Mouse (Mus musculus) frontal cortex, postnatal 25 days (tissue): Measurements from ENCODE around the gene Gm37419.

Source experiments
- DNase-seq, 2 experiments: peaks; one replicate each; pipeline ENCODE4 v3.0.0; 2022; ENCODE audit warnings: low spot score in 2 of 2

Gene Gm37419

DNA sequence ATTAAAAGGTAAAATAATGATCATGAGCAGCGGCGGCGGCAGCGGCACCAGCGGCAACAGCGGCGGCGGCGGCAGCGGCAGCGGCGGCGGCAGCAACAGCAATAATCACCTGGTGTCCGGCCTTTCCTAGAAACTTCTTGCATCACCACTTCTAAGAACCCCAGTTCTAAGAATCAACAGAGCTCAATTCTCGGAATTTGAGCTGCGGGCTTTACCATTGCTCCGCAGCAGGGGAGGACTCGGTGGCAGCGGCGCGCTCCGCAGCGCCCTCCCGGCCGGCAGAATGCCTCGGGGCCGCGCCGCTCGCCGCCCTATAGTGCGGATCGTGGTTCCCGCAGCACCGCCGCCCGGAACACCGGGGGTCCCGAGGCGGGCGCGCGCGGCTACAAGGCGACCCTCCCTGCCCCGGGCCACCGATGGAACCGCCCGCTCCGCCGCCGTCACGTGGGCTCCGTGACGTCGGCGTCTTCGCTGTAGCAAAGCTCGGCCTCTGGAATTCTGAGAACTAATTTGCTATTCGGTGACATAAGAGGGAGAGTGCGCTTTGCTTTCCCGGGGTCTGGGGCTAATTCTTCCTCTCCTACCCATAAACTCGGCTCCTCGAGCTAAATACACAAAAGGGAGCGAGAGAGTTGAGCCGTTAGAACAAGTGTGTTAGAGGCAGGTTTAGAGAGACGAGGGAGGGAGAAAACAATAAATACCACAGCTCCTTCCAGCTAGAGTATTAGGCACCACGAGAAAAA, at the start of gene Gm37419, which contains the start of gene Bcl6:
Gene Gm37419, plus strand, starts transcription at position 17 of the 743 bp plus-strand sequence.
Gene Bcl6, minus strand, starts transcription at position 387 of the 743 bp plus-strand sequence.
- DNase-seq, result peak; percentile 81 to 82

DNA sequence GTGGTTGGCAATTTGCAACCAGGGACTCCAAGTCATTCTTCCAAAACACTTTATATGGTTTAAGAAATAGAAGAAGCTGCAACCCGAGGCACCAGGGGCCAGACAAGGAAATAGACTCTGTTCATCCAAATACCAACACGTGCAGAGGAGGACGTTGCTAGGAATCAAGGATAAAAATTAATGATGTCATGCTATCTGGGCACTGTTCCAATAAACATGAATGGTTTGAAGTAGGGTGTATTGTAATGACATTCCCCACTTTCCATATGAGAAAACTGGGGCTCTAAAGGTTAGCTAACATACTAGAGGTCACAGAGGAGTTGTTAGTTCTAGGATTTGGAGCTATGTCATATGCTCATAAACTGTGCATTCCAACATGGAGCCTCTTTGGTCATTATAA, 43.5 kb upstream of the Gm37419 start:
- DNase-seq, result no peak

GRCm38 (mm10) chr16:23947654-23948053, 40.6 kb upstream of the Gm37419 start:
- no peak for DNase-seq

- DNase-seq, result no peak
Measured at GRCm38 (mm10) chr16:23952101-23952727, 36.1 kb upstream of the Gm37419 start.

DNA sequence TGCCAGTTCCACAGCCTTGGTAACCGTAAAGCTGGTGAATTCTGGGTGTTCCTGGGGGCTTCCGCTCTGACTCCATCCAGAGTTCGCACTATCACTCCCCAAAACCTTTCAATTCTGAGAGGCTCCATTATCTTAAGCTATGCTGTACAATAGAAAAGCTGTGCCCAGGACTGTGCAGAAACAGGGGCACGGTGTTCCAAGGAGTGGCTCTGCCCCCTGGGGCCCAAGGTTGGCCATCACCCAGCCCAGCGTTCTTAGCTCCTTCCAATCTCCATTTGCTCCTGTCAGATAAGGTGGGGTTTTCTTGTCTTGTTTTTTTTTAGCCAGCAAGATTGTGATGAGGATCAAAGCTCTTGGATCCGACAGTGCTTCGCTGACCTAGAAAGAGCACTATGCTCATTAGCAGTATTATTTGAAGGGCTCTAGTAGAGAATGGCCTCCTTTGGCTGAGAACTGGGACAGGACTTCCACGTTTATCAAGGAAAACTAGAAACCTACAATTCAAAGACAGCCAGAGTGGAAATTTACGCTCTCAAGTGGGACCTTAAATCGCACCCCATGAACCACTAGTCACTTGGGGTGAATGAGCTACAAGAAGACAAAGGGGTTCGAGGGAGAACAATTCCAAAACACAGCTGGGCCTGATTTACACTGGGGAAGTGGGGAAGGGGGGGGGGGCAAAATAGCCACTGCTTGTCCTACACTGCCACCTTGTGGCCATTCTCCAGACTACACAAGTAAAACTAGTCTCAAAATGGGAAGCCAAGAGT, 34.9 kb upstream of the Gm37419 start:
- peak in 1 of 2 experiments; percentile 50 for DNase-seq

DNA sequence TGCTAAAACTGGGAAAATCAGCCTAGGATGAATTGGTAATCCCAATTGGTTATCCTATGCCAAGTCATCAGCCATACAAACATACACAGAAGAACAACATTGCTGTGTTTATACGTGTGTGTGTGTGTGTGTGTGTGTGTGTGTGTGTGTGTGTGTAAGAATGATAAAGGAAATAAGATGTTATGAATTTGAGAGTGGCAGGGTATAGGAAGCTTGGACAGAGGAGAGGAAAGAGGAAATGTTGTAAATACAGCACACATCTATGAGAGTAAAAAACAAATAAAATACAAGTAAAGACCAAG, 34.4 kb upstream of the Gm37419 start:
- DNase-seq, result no peak

DNA sequence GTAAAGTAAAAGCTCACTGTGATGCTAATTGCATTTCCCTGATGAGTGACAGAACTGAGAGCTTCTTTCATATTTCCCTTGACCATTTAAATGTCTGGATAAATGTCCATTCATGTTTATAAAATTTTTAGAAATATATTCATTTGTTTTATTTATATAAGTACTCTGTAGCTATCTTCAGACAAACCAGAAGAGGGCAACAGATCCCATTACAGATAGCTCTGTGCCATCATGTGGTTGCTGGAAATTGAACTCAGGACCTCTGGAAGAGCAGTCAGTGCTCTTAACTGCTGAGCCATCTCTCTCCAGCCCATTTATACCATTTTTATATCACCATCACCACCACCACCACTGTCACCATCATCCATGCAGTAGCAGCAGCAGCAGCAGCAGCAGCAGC, 29.3 kb upstream of the Gm37419 start:
- no peak for DNase-seq

DNA sequence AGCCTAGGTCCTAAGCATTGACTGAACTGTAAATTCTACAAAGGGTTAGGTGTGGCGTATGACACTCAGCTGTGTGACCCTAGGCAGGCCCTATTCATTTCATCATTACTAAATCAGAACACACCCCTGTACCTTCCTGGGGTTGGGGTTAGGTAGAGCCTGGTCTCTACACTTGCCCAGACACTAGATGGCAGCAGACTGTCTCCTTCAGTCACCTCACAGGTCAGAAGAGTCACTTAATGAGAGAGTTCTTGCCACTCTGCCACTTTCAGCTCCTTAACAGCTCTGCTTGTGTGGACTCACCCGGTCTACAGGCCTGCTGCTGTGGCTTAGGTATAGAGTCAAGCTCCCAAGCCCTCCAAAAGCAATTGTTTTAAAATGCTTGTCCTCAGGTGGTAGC, 25.9 kb upstream of the Gm37419 start:
- no peak for DNase-seq

DNA sequence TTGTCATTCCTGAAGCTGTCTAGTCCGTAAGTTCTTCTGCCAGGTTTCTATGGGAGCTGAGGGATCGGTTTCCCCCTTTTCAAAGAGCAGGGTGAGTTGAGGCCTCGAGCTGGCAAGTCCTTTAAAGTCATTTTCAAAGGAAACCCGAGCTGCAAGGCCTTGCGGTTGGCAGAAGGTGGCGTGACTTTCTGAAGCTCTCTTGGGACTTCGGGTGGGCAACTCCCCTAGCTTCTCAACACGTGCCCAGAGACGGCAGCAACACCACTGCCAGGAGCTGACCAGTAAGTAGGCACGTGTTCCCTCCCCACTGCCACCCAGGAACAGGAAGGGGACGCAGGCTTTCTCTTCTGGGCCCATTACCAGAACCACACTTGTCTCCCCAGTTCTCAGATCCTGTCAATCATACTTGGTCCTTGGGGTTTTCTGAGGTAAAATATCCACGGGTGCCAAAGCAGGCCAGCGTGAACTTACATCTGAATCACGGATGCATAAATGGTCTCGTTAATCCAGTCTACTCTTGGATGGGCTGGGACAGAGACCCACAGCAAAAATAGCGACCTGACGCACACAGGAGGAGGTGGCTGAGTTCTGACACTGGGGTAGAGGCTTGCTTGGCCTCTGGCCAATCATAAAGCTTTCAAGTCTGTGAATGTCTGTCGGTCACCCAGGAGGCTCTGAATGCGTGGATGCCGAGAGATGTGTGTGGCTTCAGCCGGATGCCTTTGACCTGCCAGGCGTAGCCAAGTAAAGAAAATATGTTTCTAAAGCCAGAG, 24.2 kb upstream of the Gm37419 start:
- DNase-seq, result no peak

- DNase-seq, result no peak
Measured at GRCm38 (mm10) chr16:23964706-23965367, 23.4 kb upstream of the Gm37419 start.

- no peak for DNase-seq
Measured at GRCm38 (mm10) chr16:23966066-23966465, 22.2 kb upstream of the Gm37419 start.

DNA sequence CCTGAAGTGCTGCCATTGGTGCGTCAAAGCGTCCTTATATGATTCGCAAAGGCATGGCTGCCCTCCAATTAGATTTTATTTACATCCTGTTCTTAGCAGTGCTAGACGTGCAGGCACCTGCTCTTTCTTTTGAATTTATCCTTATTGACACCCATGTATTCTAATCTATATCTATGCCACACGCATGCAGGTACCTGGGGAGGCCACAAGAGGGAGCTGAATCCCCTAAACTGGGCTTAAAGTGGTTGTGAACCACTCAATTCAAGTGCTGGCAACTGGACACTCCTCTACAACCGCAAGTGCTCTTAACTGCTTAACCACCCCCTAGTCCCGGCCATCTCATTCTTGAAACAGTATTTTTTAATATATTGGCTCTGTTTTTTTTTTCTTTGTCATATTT, 21.0 kb upstream of the Gm37419 start:
- DNase-seq, result no peak

DNA sequence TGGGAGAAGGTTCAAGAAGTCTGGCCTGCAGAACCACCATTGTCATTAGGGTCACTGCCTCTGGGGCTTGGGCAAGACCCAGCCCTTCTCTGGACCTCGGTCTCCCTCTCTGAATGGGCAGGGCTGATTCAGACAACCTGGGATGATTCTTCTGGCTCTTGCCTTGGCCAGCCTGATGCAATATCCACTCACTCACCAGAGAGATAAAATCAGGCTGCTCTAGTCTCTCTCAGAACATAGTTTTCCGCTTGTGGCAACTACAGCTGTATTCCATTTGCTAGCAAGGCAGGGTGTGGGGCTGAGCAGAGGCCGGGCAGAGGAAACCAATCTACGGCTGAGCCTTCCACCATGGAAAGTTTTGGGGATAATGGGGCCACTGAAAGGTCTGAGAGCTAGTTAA, 19.4 kb upstream of the Gm37419 start:
- DNase-seq, result no peak

- no peak for DNase-seq
Measured at GRCm38 (mm10) chr16:23969919-23970318, 18.4 kb upstream of the Gm37419 start.

- DNase-seq, result no peak
Measured at GRCm38 (mm10) chr16:23972126-23972740, 16.0 kb upstream of the Gm37419 start.

GRCm38 (mm10) chr16:23972901-23973300, 15.4 kb upstream of the Gm37419 start:
- DNase-seq, result no peak

DNA sequence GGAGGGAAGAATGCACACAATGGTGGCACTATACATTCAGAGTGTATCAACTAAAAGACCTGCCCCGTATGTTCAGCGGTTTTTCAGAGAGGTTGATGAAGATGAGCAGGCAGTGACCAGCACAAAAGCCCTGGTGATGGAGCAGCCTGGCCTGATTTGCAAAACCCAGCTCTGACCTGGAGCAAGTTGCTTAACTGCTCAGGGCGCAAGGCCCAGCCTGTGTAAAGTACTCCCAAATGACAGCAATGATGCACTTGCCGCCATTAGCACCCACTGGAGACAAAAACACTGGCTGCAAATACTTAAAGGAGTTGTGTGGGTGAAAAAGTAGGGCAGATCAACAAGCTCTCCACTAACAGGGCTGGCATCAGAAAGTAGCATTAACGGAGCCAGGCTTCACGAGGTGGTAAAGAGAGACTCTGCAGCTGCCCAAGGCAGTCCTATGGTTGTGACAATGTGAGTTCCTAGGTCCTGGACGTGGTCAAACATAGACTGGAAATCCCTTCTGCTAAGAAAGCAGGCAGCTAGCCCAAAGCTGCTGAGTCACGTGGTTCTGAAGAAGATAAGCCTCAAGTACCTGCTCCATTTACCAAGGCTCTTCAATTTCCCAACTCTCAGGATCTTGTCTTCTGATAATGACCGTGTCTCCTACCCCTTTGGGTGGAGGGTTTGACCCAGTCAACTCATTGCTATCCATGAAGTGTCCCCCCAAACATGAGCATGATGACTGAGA, 14.5 kb upstream of the Gm37419 start:
- DNase-seq, result no peak

GRCm38 (mm10) chr16:23976196-23976595, 12.1 kb upstream of the Gm37419 start:
- no peak for DNase-seq

DNA sequence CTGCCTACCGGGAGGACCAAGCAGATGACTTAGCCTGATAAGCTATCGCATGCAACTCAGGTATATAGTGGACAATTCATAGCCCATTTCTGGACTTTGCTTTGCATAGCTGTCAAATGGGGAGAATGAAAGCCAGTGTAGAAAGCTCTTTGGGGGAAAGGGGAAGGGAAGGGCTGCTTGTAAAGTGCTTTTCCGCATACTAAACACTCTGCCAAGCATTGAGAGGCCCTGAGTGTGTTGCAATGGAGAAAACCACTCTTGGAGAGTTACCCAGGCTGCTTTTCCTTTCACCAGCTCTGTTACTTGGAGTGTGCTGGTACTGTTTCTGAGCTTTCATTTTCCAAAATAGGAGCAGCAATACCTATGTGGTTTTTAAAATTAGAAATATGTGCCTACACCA, 10.6 kb upstream of the Gm37419 start:
- DNase-seq, result no peak

GRCm38 (mm10) chr16:23978495-23978894, 9.8 kb upstream of the Gm37419 start:
- no peak for DNase-seq
